Mouse (Mus musculus) megakaryocyte-erythroid progenitor cell, adult 5-6 weeks (primary cell): ENCODE data around the gene Dlg1. TPM values are rescaled to one million over a fixed set of nuclear protein-coding genes. Genes with fewer than 3 reads are reported as not detected.

ENCODE experiments used
- ATAC-seq: replicated peaks from 2 replicates; pipeline ENCODE4 v1.8.0; 2016; ENCODE audit warnings: mild to moderate bottlenecking, inconsistent platforms; ENCODE audit not compliant: severe bottlenecking, poor library complexity, low FRiP score, low TSS enrichment
- total RNA-seq, 2 experiments: library from RNA; stranded (forward) in 1 of 2; stranded (reverse) in 1 of 2; fragments of 200-1000, 215-1000 nt in 1 of 2; fragments of >200 nt in 1 of 2; fragmentation: Nextera tagmentation in 1 of 2; gene quantifications; 2 replicates each; pipeline ENCODE4 v1.2.3; 2014 to 2017

The Dlg1 gene
- total RNA-seq, 2 experiments from 2014 or later: 45.4 to 52.3 TPM

DNA sequence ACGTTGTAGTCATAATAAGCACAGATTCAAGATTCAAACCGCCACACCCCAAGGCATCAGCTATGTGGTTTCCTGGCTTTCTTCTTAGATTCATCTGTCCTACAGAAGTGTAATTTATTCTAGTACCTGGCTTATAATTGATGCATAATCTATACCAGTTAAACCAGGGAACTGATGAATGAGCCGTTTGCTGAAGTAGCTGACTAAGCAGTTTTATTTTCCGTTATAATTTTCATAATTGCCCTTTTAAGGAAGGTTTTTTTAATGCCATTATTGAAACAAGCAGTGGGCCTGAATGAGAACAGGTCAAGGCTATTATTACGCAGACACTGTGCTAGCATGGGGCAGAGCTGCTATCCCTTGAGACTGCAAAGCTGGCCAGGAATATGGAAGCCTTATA lies 9.6 kb upstream of the Dlg1 start:
- ATAC-seq: no peak

DNA sequence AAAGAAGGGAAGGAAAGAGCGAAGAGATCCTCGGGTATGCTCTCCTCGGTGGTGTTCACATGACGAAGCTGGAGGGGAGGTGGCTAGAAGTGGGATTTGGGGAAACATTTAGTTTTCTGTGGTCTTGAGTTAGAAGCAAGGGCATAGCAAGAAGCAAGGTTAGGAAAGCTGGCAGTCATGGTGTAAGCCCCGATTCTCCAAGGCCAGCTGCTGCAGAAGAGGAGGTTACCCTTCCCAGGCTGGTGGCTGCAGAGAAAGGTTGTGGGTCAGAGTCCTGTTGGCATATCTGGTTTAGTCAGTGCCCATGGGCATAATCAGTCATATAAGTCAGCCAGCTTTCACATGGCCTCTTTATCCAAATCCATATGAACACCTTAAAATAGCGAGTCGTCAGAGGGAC lies 9.2 kb upstream of the Dlg1 start:
- no peak for ATAC-seq

DNA sequence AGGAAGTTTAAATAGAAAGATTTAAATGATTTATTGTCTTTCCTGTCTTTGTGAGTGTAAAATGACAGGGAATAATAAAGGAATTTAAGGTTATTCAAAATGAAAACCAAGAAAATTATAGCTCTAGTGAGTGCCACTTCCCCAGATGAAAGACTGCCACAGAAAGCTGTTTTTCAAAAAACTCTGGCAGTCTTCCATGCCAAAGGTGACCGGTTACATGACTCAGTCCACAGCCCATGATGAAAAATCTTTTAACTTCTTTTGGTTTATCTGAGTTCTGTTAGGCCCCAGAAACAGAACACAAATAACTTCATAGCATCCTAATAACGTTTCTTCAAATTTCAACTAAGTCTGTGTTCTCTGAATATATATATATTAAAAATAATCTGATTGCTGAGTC lies 7.7 kb upstream of the Dlg1 start:
- ATAC-seq: no peak

DNA sequence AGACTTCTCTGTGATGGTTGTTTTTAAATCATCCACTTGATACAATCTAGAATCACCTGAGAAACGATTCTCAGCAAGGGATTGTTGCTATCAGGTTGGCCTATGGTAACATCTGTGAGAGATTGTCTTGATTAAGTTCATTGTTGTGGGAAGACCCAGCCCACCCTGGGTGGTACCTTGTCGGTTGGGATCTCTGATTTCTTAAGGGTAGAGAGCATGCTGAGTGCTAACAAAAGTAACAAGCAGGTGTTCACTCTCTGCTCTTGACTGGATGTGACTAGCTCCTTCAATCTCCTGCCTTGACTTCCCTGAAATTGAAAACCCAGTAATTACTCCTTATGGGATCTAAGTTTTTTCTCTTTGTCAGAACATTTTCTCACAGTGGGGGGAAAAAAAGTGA lies 5.7 kb upstream of the Dlg1 start:
- ATAC-seq: no peak

DNA sequence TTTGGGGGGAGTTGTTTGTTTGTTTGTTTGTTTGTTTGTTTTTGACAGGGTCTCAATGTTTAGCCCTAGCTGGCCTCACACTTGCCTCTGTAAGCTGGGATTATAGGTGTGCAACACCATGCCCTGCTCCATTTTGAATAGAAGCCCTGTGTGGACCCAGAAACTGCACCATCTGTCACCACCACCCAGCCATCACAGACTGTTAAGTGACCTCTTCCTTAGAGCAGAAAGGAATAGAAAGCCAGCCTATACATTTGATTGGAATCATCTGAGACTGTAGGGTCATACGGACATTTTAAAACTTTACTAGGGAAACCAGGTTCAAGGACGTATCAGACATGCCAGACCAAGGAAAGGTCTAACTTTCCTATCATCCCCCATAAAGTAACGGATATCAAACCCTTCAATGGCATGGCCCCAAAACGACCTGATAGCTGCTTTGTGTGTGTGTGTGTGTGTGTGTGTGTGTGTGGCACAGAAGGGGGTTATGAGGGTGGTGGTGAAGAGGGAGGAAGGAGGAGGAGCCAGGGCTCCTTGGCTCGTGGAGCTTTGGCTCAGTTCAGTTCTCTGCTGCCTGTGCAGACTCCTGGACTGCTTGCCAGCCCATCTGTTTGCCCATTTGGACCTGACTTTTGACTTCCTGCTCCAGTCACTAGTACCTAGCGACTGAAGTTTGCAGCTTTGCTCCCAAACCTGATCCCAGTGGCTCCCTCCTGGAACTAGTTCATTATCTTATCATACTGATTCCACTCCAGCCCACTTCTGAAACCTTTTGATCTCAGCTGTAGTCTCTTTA lies 4.5 kb upstream of the Dlg1 start:
- no peak for ATAC-seq

DNA sequence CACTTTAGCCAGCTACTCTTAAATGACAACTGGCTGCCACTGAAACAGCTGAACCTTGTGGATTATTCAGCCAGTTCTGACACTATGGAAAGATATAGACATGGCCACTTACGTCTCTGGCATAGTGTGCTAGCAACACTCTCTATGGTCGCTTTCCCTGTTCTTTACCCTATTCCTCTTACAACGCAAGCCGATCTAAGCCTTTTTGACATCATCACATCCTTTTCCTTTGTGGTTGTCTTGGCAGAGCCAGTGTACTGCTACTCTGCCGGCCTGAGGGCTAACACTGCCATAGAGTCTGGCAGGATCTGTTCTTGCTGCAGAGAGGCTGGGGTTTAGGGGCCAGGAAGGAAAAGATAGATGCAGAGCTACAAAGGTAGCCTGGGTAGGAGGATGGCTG lies 3.8 kb upstream of the Dlg1 start:
- no peak for ATAC-seq

DNA sequence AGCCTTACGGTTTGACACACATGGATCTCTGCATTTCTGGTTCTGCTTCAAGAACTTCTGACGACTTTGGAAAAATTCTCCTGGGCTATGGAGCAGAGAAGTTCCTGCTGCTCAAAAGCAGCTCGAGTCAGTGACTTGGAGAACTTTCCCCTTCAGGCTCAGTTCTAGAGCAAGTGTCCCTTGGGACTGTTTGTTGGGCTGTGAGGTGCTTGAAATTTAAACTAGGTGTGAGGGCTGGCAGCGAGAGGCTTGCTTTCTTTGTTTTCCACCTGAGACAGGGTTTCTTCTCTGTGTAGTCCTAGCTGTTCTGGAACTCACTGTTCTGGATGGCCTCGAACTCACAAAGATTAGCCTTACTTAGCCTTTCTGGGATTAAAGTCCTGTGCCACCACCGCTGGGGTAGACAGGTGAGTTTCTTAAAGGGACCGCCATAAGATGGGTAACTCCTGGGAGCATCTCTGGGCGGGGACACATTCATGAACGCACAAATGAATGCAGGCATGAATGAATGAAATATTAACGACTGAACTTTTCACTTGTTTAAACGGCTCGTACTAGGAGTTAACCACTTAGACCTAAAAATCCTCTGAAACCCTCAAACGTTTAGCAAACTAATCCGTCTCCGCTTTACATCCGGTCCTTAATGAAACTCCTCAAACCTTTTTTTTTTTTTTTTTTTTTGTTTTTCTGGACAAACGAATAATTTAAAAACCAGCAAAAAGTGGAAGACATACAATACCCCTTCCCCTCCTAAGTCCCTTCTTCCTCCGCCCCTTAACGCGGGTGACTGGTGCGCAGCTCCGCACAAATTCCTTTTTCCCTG lies 476 bp upstream of the Dlg1 start:
- no peak for ATAC-seq

DNA sequence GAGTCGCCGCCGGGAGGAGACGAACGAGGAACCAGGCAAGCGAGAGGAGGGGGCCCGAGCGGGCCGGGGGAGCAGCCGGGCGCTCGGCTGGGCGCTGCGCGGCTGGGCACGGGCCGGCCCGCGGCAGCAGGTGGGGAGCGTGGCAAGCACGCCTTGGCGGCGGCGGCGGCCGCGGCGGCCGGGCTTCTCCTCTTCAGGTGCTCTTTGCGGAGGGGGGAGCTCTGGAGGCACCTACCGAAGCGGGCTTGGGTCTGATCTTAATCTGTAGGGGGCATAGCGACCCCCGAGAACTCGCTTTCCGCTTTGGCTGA lies 999 bp downstream of the Dlg1 start:
- ATAC-seq: 0 out of 2 replicates have a peak, but pooled peaks have one; percentile 15

DNA sequence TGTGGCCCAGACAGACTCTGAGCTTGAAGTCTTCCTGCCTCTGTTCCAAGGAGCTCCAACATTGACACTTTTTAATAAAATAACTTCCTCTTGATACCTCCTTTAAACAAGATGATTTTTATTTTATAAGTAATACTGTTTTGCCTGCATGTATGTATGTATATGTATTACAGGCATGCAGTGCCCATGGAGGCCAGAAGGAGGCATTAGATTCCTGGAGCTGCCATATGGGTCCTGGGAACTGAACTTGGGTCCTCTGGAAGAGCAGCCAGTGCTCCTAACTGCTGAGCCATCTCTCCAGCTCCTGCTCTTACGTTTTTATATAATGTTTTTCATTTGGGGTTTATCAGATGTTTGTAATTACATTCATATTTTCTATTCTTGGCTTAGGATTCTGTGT lies 9.0 kb downstream of the Dlg1 start:
- ATAC-seq: no peak

DNA sequence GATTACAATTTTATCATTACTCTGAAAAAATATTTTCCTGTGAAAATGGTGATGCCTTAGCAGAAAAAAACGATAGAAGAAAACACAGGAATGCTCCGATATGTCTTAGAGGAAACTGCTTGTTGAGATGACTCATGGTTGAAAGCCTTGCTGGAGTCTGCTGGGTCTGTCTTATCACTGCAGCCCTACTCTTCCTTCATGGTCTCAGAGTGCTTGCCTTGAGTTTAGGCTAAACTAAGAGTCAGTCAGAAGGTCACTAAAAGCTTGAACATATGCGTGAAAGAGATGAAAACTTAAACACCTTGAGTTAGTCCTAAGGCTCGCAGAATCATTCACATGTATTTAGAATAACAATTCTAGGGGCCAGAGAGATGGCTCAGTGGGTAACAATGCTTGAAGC lies 14.2 kb downstream of the Dlg1 start:
- ATAC-seq: no peak

DNA sequence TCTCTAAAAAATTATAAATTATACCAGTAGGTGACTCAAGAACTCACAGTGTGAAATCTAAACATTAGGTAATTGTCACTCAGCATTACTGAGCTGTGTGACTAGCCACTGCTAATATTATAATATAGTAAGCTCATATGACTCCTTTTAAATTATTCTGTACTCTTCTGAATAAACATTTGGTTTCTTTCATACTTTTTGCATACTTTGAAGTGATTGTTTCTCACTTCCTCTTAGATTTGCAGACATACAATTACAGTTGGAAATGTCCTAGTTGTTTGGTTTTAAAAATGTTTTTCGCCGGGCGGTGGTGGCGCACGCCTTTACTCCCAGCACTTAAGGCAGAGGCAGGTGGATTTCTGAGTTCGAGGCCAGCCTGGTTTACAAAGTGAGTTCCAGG lies 19.0 kb downstream of the Dlg1 start:
- ATAC-seq: no peak

DNA sequence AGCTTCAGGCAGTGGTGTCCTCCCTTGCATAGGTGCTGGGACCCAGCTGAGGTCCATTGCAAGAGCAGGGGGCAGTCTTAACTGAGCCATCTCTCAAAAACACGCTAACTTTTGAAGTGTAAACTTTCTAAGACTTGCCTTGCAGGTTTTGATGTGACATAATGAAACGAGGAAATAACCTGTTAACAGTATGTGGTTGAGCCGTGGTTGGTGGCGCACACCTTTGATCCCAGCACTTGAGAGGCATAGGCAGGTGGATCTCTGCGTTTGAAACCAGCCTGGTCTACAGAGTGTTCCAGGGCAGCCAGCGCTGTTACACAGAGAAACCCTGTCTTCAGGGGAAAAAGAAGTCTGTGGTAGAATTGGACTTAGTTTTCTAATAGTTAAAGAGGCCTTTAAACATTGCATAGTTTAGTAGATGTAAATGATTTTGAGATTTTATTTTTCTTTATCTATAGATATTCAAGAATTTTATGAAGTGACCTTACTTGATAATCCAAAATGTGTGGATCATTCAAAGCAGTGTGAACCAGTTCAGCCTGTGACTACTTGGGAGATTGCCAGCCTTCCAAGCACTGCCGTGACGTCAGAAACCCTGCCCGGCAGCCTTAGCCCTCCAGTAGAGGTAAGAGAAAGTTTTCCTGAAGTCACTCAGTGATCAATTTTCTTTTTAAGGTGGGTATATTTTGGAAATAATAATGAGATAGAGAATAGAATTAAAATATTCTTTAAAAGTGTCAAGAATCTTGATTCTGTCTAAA lies 20.6 kb downstream of the Dlg1 start:
- no peak for ATAC-seq

DNA sequence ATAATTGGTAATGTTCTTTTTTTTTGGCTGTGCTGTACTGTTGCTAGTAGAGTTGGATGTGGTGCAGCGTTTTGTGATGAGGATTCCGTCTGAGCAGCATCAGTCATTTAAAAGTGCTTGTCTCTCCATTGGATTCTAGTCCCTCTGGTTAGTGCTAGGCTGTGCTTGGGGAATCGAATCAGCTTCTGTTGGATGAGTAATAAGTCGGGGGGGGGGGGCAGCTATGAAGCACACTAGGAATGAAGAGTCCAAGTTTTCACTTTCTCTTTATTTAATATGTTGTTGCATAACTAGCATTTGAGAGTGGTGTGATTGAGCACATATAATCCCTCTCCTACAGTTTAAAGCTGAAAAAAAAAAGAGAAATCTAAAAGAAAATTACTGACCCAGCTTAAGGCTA lies 21.5 kb downstream of the Dlg1 start:
- ATAC-seq: no peak

DNA sequence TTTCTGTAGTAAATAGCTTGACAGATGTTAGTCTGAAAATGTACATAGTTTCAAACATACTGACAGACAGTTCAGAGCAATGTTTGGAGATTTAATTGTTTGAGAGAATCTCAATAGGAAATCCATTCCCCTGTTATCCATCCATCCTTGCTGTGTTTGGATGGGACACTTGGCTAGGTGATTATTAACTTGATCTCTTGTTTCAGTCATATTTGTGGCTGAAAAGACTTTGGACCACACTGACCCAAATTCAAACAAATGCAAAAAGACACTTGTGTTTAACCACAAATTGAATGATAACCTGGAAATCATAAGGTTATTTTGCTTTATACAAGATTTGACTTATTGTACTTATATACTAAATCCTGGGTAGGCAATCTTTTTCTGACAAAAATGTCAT lies 24.5 kb downstream of the Dlg1 start:
- ATAC-seq: no peak

DNA sequence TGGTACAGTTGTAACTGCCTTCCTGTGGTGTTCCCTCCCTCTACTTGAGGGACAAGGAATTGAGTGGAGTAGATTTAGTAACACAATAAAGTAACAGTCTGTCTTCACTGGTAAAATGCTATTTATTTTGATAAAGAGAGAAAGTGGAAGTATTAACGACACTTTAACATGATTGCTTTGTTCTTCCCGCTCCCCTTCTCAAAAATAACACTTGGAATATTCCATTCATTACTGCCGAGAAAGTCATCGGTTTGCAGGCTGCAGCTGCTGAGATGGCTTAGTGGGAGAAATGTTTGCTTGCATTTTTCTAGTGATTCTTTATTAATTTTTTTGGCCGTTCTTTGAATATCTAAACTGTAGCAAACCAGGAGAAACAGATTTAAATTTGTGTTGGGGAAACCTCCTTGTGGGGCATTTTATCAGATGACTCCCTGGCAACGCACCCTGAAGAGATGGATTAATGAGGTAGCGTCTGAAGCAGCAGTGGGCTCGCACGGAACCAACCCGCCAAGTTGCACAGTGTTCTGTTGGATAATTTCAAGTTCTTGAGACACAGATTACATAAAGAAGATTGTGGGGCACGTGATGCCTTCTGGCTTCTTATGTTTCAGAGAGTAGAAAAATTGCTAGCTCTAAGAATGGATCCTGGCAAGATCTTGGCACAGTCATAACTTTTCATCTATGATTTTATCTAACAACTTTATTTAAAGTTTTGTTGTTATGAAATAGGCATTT lies 32.2 kb downstream of the Dlg1 start:
- no peak for ATAC-seq

DNA sequence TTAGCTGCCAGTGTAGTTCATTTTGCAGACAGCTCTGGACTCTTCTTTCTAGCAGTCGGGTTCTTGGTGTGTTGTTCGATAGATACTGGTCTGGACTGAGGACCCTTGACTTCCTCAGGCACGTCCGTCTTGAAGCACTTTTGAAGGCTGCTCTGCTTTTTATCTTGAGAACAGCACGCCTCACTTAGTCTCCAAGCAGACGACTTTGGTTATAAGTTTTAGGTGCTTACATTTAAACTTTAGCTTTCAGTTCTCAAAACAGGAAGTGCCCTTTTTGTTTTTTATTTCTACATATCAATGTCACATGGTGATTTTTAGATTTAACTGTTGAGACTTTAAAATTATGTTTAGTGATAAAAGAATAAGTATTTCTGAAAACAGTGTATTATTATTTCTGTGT lies 33.1 kb downstream of the Dlg1 start:
- no peak for ATAC-seq

DNA sequence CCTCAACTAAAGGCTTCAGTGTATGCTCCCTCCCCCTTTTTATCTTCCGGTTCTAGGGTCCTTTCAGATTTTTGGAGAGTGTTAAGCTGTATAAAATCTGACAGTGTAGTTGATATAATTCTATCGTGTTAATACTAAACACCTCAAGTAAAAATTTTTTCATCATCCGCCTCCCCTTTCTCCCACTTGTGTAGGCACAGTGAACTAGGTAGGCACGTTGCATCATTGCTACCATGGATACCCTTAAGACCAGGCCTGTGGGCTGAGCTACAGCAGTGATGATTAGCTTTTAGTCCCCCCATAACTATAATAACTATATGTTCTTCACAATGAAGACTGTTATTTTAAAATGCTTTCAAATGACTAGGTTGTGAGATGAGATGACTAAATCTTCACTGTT lies 34.1 kb downstream of the Dlg1 start:
- no peak for ATAC-seq

DNA sequence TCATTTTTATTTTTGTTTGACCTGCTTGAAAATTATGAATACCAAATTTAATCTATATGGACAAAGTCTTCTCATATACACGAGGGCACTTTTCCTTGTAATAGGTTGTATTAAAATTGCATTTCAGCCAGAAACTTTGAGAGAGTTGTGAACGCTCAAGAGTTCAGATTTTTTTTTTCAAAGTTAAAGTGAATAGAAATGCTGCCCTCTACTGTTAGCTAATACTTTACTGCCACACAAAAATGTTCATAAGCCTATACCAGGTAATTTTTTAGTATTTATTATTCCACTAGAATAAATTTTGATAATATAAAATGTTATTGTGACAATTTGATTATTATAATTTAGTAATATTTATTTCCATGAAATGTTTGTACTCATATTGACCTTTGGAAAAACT lies 42.0 kb downstream of the Dlg1 start:
- ATAC-seq: no peak

DNA sequence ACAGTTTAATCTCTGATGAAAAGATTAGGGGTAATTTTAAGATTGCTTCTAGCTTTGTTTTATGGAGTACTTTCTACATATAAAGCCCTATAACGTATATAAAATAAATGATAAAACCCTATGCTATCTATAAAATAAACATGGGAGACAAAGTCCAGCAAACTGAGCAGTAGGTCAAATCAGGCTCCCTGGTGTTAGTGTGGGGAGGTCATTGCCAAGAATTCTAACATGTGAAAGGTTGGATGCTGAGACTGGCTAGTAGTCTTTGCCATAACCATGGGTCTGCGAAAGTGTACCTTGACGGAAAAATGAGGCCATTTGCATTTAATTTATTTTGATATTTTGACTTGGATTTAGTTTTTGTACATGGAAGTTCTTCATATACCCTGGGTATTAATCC lies 42.7 kb downstream of the Dlg1 start:
- ATAC-seq: no peak

DNA sequence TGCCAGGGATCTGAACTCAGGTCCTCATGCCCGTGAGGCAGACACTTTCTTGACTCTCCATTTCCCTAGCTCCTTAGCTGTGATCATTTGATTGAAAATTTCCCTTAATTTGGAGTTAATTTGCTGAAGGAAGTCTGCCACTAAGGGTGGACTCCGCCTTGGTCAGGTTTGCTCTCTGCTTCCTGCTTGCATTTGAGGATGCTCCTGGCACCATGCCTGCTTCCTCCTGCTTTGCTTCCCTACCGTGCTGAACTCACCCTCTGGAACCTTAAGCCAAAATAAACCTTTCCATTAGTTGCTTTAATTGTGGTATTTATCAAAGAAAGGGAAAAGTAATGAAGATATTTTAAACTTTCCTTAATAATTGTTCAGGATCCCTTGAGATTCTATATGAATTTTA lies 44.1 kb downstream of the Dlg1 start:
- ATAC-seq: no peak
